ENCODE assay signal across 20 mouse cellular contexts in genomic region chr10:63411674-63412073, GRCm38 (mm10). TPM values are rescaled to one million over a fixed set of nuclear protein-coding genes. Genes with fewer than 3 reads are reported as not detected.
DNase-seq lines count a peak whose midpoint lies in the region; ATAC-seq lines count a peak whose summit lies in the region.
"Not testable (repeated sequence)": the region's sequence is repeated elsewhere in the genome, so short reads cannot be mapped to it uniquely, and the experiment has no call there.
"Had no signal": no experiment of that assay in that cellular context is flagged by ENCODE, and none has a peak within 500 bp of the region (broad histone marks: within the 10 kb centered on the region; RNA-seq: fewer than 3 reads in every experiment).

No protein-coding gene starts in this region.

- ATAC-seq in liver, embryonic 13.5 days (ENCODE audit: low read depth): peak; percentile 57; the same call in 1 of the 2 replicates
- ATAC-seq in megakaryocyte progenitor cell, adult 5-6 weeks (replicated peaks; ENCODE audit: poor library complexity): 0 out of 2 replicates have a peak, but pooled peaks have one; percentile 21

- H3K4me3 ChIP-seq in liver, embryonic 13.5 days (replicated peaks): not testable (repeated sequence)

- DNase-seq in MEL-GATA-1-ER (ENCODE audit: extremely low read depth, low read depth): peak; percentile 61
- peak; percentile 37 for DNase-seq in heart, adult 11 months
- not testable (repeated sequence) for DNase-seq in liver, embryonic 13.5 days

- H3K9me3 ChIP-seq in liver, embryonic 13.5 days (replicated peaks): not testable (repeated sequence)

- WGBS in liver, embryonic 13.5 days (ENCODE audit: insufficient replicate concordance): 54% methylated on average over 5 of the region's 7 CpGs

- H3K9ac ChIP-seq in liver, embryonic 13.5 days: not testable (repeated sequence)

- peaks cover 13% of the 10 kb centered on the region; the same call in 1 of the 2 replicates for H3K4me1 ChIP-seq in liver, embryonic 13.5 days (replicated peaks)

- H3K4me2 ChIP-seq in liver, embryonic 13.5 days: not testable (repeated sequence)

- H3K36me3 ChIP-seq in liver, embryonic 13.5 days: not testable (repeated sequence)

- H3K27me3 ChIP-seq in liver, embryonic 13.5 days: not testable (repeated sequence)

- H3K27ac ChIP-seq in liver, embryonic 13.5 days: not testable (repeated sequence)

RNA-seq across cellular contexts. Expression of gene Gm7075, which starts 9.9 kb away (rescaled TPM):
- polyA plus RNA-seq in liver, embryonic 13.5 days (2015; fragmentation: Nextera tagmentation; extraction: Ambion mirVana): not detected in 2 replicates
- not detected in 2 replicates for total RNA-seq in megakaryocyte progenitor cell, adult 5-6 weeks (2015)
- total RNA-seq in megakaryocyte progenitor cell, adult 5-6 weeks (2017): not detected in 2 replicates
- total RNA-seq: adrenal gland, adult 18-20 months; adrenal gland, adult 8-10 months; adrenal gland, postnatal 14 days; adrenal gland, postnatal 36 days; forebrain, postnatal 0 days had no signal
- polyA plus RNA-seq: activated CD4-positive, CD25-positive, alpha-beta regulatory T cell, adult 4 months; C2C12; cerebellum, adult 2 months; cortical plate, adult 2 months; embryonic facial prominence, embryonic 10.5 days; embryonic facial prominence, embryonic 12.5 days; embryonic facial prominence, embryonic 14.5 days; forebrain, embryonic 11.5 days; forebrain, embryonic 13.5 days; forebrain, embryonic 15.5 days; forebrain, postnatal 0 days had no signal

RNA-seq across cellular contexts. Expression of gene Ctnna3, which starts 18.2 kb away (rescaled TPM):
- 0.05 and 0.13 TPM in 2 replicates for polyA plus RNA-seq in liver, embryonic 13.5 days (2015; fragmentation: Nextera tagmentation; extraction: Ambion mirVana)
- not detected in 2 replicates for total RNA-seq in megakaryocyte progenitor cell, adult 5-6 weeks (2015)
- total RNA-seq in megakaryocyte progenitor cell, adult 5-6 weeks (2017): not detected in 2 replicates
- total RNA-seq: ES-E14 had no signal
- polyA plus RNA-seq: forebrain, embryonic 11.5 days had no signal

RNA-seq across cellular contexts. Expression of gene Dnajc12, which starts 29.4 kb away (rescaled TPM):
- 16.5 and 18.1 TPM in 2 replicates for polyA plus RNA-seq in liver, embryonic 13.5 days (2015; fragmentation: Nextera tagmentation; extraction: Ambion mirVana)
- 7.4 and 15.1 TPM in 2 replicates for total RNA-seq in megakaryocyte progenitor cell, adult 5-6 weeks (2015)
- 5.3 and 5.9 TPM in 2 replicates for total RNA-seq in megakaryocyte progenitor cell, adult 5-6 weeks (2017)

RNA-seq across cellular contexts. Expression of gene Sirt1, which starts 30.2 kb away (rescaled TPM):
- polyA plus RNA-seq in liver, embryonic 13.5 days (2015; fragmentation: Nextera tagmentation; extraction: Ambion mirVana): 3.1 and 3.3 TPM in 2 replicates
- total RNA-seq in megakaryocyte progenitor cell, adult 5-6 weeks (2015): 44.1 and 50.3 TPM in 2 replicates
- 35.1 and 38.2 TPM in 2 replicates for total RNA-seq in megakaryocyte progenitor cell, adult 5-6 weeks (2017)
